Mouse (Mus musculus) liver, embryonic 15.5 days (tissue): ENCODE data around the gene Pask. TPM values are rescaled to one million over a fixed set of nuclear protein-coding genes. Genes with fewer than 3 reads are reported as not detected.
"Not testable (repeated sequence)": the region's sequence is repeated elsewhere in the genome, so short reads cannot be mapped to it uniquely, and the experiment has no call there.

ENCODE experiments used
- ATAC-seq: fragments of 200-750 bp; cut with Nextera tagmentation; 2 replicates; pipeline ENCODE4 v1.8.0; 2017; ENCODE audit warnings: moderate number of reproducible peaks, mild to moderate bottlenecking, moderate library complexity; ENCODE audit not compliant: insufficient read depth
- H3K27ac ChIP-seq: fragments of 300-500 bp; sonication (generic); replicated peaks from 2 replicates; pipeline ENCODE4 v1.5.1; 2015; ENCODE audit warnings: mild to moderate bottlenecking, inconsistent platforms
- H3K27me3 ChIP-seq: fragments of 300-500 bp; sonication (generic); 2 replicates; pipeline ENCODE4 v1.6.1; 2015; ENCODE audit warnings: mild to moderate bottlenecking, inconsistent platforms
- H3K36me3 ChIP-seq: fragments of 300-500 bp; sonication (generic); replicated peaks from 2 replicates; pipeline ENCODE4 v1.6.1; 2015; ENCODE audit warnings: moderate library complexity, mild to moderate bottlenecking, inconsistent platforms
- H3K4me1 ChIP-seq: fragments of 300-500 bp; sonication (generic); replicated peaks from 2 replicates; pipeline ENCODE4 v1.6.1; 2015; ENCODE audit warnings: inconsistent platforms
- H3K4me2 ChIP-seq: fragments of 300-500 bp; sonication (generic); 2 replicates; pipeline ENCODE4 v1.6.1; 2015; ENCODE audit warnings: moderate library complexity, mild to moderate bottlenecking, inconsistent platforms
- H3K4me3 ChIP-seq: fragments of 300-500 bp; sonication (generic); replicated peaks from 2 replicates; pipeline ENCODE4 v1.5.1; 2015; ENCODE audit warnings: mild to moderate bottlenecking, inconsistent platforms
- H3K9ac ChIP-seq: fragments of 300-500 bp; sonication (generic); 2 replicates; pipeline ENCODE4 v1.6.1; 2015; ENCODE audit warnings: moderate library complexity, mild to moderate bottlenecking, inconsistent platforms
- H3K9me3 ChIP-seq: fragments of 300-500 bp; sonication (generic); replicated peaks from 2 replicates; pipeline ENCODE4 v1.6.1; 2016; ENCODE audit warnings: inconsistent platforms
- WGBS: fragments of 180-500 bp; shearing (Covaris S2); methylation state at CpG from one replicate; pipeline ENCODE4 v1.1.7; 2015; ENCODE audit warnings: mixed read lengths; ENCODE audit not compliant: insufficient replicate concordance; 5-methylcytosine and 5-hydroxymethylcytosine counted together
- polyA plus RNA-seq: library from polyadenylated mRNA; unstranded; fragments of >200 nt; fragmentation: Nextera tagmentation; extraction: Ambion mirVana; gene quantifications from 2 replicates; pipeline ENCODE4 v1.2.1, GENCODE M21; 2015

Gene Pask
- polyA plus RNA-seq, 1 experiment from 2014 or later, result 5.4 TPM

DNA sequence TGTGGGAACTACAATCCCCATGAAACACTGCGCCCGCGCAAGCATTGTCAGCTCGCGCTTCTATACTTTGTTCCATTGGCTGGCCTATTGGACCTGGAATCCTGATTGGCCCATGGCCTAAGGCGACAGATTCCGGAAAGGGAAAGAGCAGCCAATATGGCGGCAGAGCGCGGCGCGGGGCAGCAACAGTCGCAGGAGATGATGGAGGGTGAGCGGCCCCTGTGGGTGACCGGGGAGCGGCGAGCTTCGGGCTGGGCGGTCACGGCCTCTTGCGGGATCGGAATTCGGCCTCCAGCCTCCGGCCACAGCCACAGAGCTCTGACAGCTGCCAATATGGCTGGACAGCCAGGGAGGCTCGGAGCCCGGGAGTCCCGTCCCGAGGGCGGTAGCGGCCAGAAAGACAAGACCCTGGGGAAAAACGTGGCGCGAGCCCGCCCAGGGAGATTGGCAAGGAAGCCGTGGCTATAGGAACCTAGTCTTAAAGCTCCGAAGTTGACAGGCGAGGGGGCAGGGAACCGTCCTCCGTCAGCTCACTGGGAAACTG is 294 bp upstream of the Pask start:
- Histone ChIP-seq H3K4me2 (peak overlapping the region; percentile 92), H3K9me3 (no peaks in the 10 kb centered on the region), H3K27me3 (no peaks in the 10 kb centered on the region), H3K36me3 (peaks cover 28% of the 10 kb centered on the region), H3K9ac (peak overlapping the region; percentile 84), H3K4me1 (peaks cover 36% of the 10 kb centered on the region), H3K27ac (peak overlapping the region; percentile 81), H3K4me3 (peak overlapping the region; percentile 86)
- WGBS, result under 1% methylated on average over 39 of the region's 39 CpGs
- ATAC-seq, result peak; percentile 90

DNA sequence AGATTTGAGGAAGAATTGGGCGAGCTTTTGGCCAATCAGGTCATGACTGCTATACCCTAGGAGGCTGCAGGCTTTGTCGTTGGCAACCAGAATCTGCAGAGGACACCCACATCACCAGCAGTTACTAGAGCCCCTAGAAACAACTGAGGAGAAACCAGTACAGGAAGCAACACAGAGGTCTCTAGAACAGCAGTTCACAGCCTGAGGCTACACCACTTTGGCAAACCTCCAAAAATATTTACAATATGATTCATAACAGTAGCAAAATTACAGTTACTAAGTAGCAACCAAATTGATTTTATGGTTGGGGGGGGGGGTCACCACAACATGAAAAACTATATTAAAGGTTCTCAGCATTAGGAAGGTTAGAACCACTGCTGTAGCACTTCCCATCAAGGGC is 8.7 kb downstream of the Pask start:
- H3K9ac ChIP-seq, result no peak overlapping the region
- H3K9me3 ChIP-seq, result no peaks in the 10 kb centered on the region
- no peak overlapping the region for H3K4me2 ChIP-seq
- H3K27me3 ChIP-seq, result no peaks in the 10 kb centered on the region
- no peak overlapping the region for H3K27ac ChIP-seq
- H3K36me3 ChIP-seq, result peaks cover 73% of the 10 kb centered on the region
- H3K4me3 ChIP-seq, result no peak overlapping the region
- ATAC-seq, result no peak
- H3K4me1 ChIP-seq, result peaks cover 5% of the 10 kb centered on the region; the same call in 1 of the 2 replicates
- 63% methylated on average over 2 of the region's 2 CpGs for WGBS

DNA sequence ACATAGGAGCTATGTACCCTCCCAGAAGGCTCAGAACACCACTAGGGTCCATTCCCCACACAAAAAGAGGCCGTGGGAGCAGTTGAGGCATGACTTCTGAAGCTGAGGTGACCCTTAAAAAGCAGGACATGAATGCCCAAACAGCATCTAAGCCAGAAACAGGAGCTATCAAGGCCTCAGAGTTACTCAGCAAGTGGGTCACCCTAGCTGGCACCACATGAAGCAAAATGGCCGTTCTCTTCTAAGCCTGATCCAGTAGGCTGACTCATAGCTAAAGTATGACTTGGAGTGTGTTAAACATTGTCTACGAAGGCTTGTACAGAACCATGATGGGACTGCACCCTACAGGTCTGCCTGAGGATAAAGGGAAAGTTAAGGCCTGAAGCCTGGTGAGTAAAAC is 16.8 kb downstream of the Pask start:
- Histone ChIP-seq H3K27me3 (no peaks in the 10 kb centered on the region), H3K9ac (no peak overlapping the region), H3K9me3 (no peaks in the 10 kb centered on the region), H3K4me2 (no peak overlapping the region), H3K4me3 (no peak overlapping the region), H3K36me3 (peaks cover 91% of the 10 kb centered on the region), H3K27ac (no peak overlapping the region), H3K4me1 (no peaks in the 10 kb centered on the region)
- WGBS, result 78% methylated on average over 3 of the region's 3 CpGs
- no peak for ATAC-seq

DNA sequence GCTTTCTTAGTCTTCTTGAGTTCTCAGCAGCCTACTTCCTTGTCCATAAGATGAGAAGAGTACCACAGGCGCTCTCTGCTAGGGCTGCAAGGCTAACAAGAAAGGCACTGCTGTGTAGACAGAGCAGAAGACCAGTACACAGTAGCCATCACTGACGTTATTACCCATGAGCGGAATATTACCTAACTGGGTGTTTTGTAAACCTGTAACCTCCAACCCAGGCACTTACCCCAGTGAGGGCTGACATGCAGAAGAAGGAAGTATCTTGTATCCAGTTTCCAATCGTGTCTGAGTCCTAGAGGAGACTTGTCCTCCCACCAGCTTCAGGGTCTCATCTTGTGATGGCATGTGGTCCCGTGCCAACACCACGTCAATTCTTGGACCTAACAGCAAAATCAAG is 19.3 kb downstream of the Pask start:
- 78% methylated on average over 6 of the region's 6 CpGs for WGBS
- no peaks in the 10 kb centered on the region for H3K4me1 ChIP-seq
- no peak overlapping the region for H3K9ac ChIP-seq
- ATAC-seq, result no peak
- H3K36me3 ChIP-seq, result peaks cover 92% of the 10 kb centered on the region
- H3K4me2 ChIP-seq, result no peak overlapping the region
- no peaks in the 10 kb centered on the region for H3K27me3 ChIP-seq
- no peak overlapping the region for H3K27ac ChIP-seq
- H3K4me3 ChIP-seq, result no peak overlapping the region
- no peaks in the 10 kb centered on the region for H3K9me3 ChIP-seq

DNA sequence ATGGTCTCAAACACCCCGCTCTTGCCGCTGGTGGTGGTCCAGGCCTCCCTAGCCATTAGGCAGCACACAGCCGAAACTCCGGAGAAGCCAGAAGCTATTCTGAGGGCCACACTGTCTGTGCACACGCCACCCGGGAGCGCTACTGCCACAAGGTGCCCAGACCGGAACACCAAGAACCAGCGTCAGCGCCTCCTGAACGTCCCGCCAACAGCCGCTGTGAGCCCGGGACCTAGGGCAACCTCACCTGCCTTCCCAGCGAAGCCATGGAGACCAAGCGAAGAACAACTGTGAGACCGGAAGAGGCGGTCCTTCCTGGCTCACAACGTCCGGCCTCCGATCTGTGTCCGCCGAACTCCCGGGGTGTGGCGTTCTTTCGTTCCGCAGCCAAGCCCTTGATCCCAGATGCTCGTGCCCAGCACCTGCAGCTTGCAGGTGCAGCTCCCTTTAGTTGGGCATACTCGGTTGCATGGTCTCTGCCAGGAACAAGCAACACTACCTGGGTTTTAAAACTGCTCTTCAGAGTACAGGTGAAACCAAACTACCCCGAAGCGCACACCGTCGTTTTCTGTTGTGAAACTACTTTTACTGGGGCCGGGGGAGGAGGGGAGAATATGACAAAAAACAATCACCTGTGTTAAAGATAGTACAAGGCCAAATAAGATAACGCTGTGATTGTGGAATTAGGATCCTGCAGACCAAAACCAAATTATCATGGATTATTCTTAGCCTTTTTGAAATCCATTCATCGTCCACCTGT is 37.5 kb downstream of the Pask start, which contains the start of gene Mterf4:
TSS of gene Mterf4 (minus strand) at position 335 of the 757 bp plus-strand sequence.
- no peaks in the 10 kb centered on the region for H3K9me3 ChIP-seq
- H3K9ac ChIP-seq, result peak within 1 kb of the TSS; percentile 69
- H3K27me3 ChIP-seq, result no peaks in the 10 kb centered on the region
- peak within 1 kb of the TSS; percentile 73 for H3K4me3 ChIP-seq
- peak within 1 kb of the TSS; percentile 26 for H3K27ac ChIP-seq
- peaks cover 17% of the 10 kb centered on the region for H3K4me1 ChIP-seq
- peak; percentile 83 for ATAC-seq
- peaks cover 49% of the 10 kb centered on the region for H3K36me3 ChIP-seq
- 6% methylated on average over 36 of the region's 36 CpGs for WGBS
- peak within 1 kb of the TSS; percentile 78 for H3K4me2 ChIP-seq

DNA sequence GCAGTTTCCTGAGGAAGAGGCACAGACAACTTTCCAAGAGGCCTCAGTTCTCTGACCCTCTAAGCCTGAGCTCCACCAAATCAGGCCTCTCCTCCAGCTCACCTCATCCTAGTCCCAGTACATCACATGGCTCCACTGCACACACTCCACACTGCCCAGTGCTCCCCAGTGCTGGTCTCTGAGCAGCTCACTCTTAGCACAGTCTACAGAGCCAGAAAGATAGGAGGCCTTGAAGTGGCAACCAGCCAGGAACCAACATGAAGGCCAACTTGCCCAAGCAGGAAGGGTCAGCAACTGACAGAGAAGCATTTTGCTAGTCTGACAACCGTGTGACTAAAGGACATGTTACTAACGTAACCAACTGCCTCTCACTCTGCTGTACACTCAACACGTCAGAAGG is 42.7 kb downstream of the Pask start:
- Histone ChIP-seq H3K9me3 (no peaks in the 10 kb centered on the region), H3K36me3 (peaks cover 71% of the 10 kb centered on the region), H3K4me2 (no peak overlapping the region), H3K27me3 (no peaks in the 10 kb centered on the region), H3K27ac (no peak overlapping the region), H3K9ac (no peak overlapping the region), H3K4me3 (no peak overlapping the region), H3K4me1 (peaks cover 14% of the 10 kb centered on the region)
- no peak for ATAC-seq
- 78% methylated on average over 3 of the region's 3 CpGs for WGBS

DNA sequence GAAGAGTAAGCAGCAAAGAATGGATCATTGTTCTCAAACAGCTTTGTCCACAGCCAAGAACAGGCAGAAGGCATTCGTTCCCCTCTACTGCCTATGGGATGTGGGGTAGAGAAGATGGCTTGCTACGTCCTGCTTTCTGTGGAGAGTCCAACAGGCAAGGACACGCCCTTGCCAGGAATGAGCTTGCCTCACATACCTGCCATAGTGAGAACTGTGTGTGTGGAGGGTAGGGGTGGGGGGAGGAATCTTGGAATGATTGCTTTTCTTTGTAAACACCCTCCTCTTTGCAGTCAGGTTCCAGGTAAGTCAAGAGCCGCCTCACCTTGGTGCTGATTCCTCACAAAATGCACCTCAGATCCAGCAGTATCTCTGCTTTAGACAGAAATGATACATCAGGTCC is 43.5 kb downstream of the Pask start:
- Histone ChIP-seq H3K4me2 (no peak overlapping the region), H3K27ac (no peak overlapping the region), H3K27me3 (no peaks in the 10 kb centered on the region), H3K36me3 (peaks cover 71% of the 10 kb centered on the region), H3K9me3 (no peaks in the 10 kb centered on the region), H3K9ac (no peak overlapping the region), H3K4me1 (peaks cover 7% of the 10 kb centered on the region), H3K4me3 (no peak overlapping the region)
- WGBS, result 76% methylated on average over 4 of the region's 4 CpGs
- ATAC-seq, result no peak

DNA sequence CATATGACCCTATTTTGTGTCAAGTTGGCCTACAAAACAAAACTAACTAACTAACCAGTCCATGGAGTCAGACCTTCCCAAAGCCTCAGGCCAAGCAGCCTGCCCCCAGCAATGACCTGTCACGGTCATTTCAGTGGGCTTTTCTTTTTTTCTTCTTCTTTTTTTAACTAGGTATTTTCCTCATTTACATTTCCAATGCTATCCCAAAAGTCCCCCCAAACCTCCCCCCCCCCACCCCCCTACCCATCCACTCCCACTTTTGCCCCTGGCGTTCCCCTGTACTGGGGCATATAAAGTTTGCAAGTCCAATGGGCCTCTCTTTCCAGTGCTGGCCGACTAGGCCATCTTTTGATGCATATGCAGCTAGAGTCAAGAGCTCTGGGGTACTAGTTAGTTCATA is 48.8 kb downstream of the Pask start:
- H3K9ac ChIP-seq, H3K4me2 ChIP-seq, H3K9me3 ChIP-seq, H3K27ac ChIP-seq, H3K4me1 ChIP-seq, H3K4me3 ChIP-seq, ATAC-seq, H3K27me3 ChIP-seq: not testable (repeated sequence)
- WGBS, result 68% methylated on average over 3 of the region's 3 CpGs
- H3K36me3 ChIP-seq, result peaks cover 24% of the 10 kb centered on the region

DNA sequence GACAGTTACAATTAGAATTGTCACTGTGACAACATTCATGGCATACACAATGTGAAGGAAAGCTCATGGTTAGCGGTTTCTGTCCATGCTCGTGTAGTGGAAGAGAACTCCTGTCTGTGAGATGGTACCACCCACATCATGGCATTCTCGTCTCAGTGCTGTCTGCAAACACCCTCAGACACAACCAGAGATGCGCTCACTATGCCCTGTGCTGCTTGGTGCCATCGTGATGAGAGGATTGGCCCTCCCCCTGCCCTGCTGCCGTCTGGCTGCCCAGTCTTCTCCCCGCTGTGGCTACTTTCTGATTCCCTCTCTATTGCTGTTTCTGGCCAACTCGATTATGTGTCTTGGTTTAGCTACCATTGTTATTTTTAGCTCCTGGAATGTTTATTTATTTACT is 51.3 kb downstream of the Pask start:
- Histone ChIP-seq H3K9me3 (no peaks in the 10 kb centered on the region), H3K4me1 (no peaks in the 10 kb centered on the region), H3K27ac (no peak overlapping the region), H3K4me3 (no peak overlapping the region), H3K36me3 (peaks cover 8% of the 10 kb centered on the region; the same call in 1 of the 2 replicates), H3K4me2 (no peak overlapping the region), H3K27me3 (no peaks in the 10 kb centered on the region), H3K9ac (no peak overlapping the region)
- ATAC-seq, result no peak
- WGBS, result 64% methylated on average over 8 of the region's 8 CpGs

DNA sequence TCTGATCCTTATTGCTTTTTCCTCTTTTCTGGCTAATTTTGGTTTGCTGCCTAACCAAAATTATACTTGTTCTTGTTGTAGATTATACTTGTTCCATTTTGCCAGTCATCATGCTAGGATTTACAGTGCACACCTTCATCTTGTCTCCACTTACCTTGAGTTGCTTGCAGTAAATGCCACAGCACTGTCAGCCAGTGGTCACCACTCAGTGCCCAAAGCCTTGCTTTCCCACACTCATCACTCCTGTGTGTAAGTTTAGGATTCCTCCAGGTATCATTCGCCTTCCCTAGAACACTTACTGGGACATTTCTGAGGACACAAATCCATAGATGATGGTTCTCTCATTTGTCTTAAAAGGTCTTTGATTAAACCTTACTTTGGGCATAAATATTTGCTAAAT is 51.7 kb downstream of the Pask start:
- Histone ChIP-seq H3K4me3 (no peak overlapping the region), H3K9ac (no peak overlapping the region), H3K4me1 (no peaks in the 10 kb centered on the region), H3K27me3 (no peaks in the 10 kb centered on the region), H3K36me3 (peaks cover 4% of the 10 kb centered on the region; the same call in 1 of the 2 replicates), H3K4me2 (no peak overlapping the region), H3K27ac (no peak overlapping the region), H3K9me3 (no peaks in the 10 kb centered on the region)
- ATAC-seq, result no peak
- 73% methylated on average over 1 of the region's 1 CpGs for whole genome bisulfite sequencing

DNA sequence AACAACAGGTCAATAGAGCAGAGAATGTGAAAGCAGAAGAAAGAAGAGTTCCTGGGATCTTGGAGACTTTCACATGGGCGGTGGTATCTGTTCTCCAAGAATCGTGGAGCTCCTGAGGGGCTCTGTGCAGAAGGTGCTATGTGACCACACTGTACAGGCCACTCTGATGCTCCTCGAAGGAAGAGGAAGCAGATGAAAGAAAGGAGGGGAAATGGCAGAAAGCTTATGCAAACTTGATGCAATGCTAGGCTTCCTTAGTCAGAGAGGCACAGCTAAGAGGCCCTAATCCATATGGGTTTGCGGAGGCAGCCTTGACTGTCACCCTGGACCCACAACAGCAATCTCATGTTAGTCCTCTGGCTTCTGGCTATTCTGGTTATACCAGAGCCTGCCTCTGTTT is 52.3 kb downstream of the Pask start:
- ATAC-seq, result no peak
- Histone ChIP-seq H3K27me3 (no peaks in the 10 kb centered on the region), H3K4me1 (no peaks in the 10 kb centered on the region), H3K4me2 (no peak overlapping the region), H3K4me3 (no peak overlapping the region), H3K9ac (no peak overlapping the region), H3K27ac (no peak overlapping the region), H3K9me3 (no peaks in the 10 kb centered on the region), H3K36me3 (no peaks in the 10 kb centered on the region)
- WGBS, result 35% methylated on average over 4 of the region's 4 CpGs
